Mouse (Mus musculus): ENCODE measurements around the gene Slc12a6. TPM values are rescaled to one million over a fixed set of nuclear protein-coding genes. Genes with fewer than 3 reads are reported as not detected.

Gene Slc12a6
- 51.9 TPM for polyA plus RNA-seq (2017; shearing (Covaris generic))

GRCm38 (mm10) chr2:112265448-112266241 lies at the start of gene Slc12a6:
Slc12a6 (plus strand) TSS chr2:112265825.

GRCm38 (mm10) chr2:112239212-112239934 lies 26.3 kb upstream of the Slc12a6 start, which contains the start of gene Lpcat4:
Lpcat4 (plus strand) TSS chr2:112239468.

GRCm38 (mm10) chr2:112259241-112259962 lies 6.2 kb upstream of the Slc12a6 start, which contains the start of gene Nutm1:
Nutm1 (minus strand) TSS chr2:112259291.

GRCm38 (mm10) chr2:112261748-112262653 lies 3.6 kb upstream of the Slc12a6 start, which contains the start of gene Nop10:
Nop10 (plus strand) TSS chr2:112261926.

GRCm38 (mm10) chr2:112266242-112266592 lies 592 bp downstream of the Slc12a6 start, which contains the start of gene Gm21985:
Gm21985 (plus strand) TSS chr2:112266314.

GRCm38 (mm10) chr2:112367726-112368673 lies 102.4 kb downstream of the Slc12a6 start, which contains the start of gene Emc4:
Emc4 (minus strand) TSS chr2:112368027.

GRCm38 (mm10) chr2:112378973-112379898 lies 113.6 kb downstream of the Slc12a6 start, which contains the start of gene Katnbl1:
Katnbl1 (plus strand) TSS chr2:112379211.

Other genes starting within 250 kb of the Slc12a6 start
- gene Olfr1311, start 241.4 kb upstream of the Slc12a6 start, polyA plus RNA-seq (2017; shearing (Covaris generic)), result not detected
- gene Olfr1312, start 215.6 kb upstream of the Slc12a6 start, polyA plus RNA-seq (2017; shearing (Covaris generic)), result 0.11 TPM
- gene Olfr1313, start 188.0 kb upstream of the Slc12a6 start, polyA plus RNA-seq (2017; shearing (Covaris generic)), result not detected
- gene Olfr1314, start 169.0 kb upstream of the Slc12a6 start, polyA plus RNA-seq (2017; shearing (Covaris generic)), result not detected
- not detected for gene Olfr1315-ps1, start 150.4 kb upstream of the Slc12a6 start, polyA plus RNA-seq (2017; shearing (Covaris generic))
- gene Olfr1316, start 130.8 kb upstream of the Slc12a6 start, polyA plus RNA-seq (2017; shearing (Covaris generic)), result not detected
- gene Olfr1317, start 125.5 kb upstream of the Slc12a6 start, polyA plus RNA-seq (2017; shearing (Covaris generic)), result not detected
- gene Olfr1318, start 111.6 kb upstream of the Slc12a6 start, polyA plus RNA-seq (2017; shearing (Covaris generic)), result not detected
- gene Lpcat4, start 26.4 kb upstream of the Slc12a6 start, polyA plus RNA-seq (2017; shearing (Covaris generic)), result 86.2 TPM
- not detected for gene Nutm1, start 6.5 kb upstream of the Slc12a6 start, polyA plus RNA-seq (2017; shearing (Covaris generic))
- gene Nop10, start 3.9 kb upstream of the Slc12a6 start, polyA plus RNA-seq (2017; shearing (Covaris generic)), result 155 TPM
- gene Gm21985, start 489 bp downstream of the Slc12a6 start, polyA plus RNA-seq (2017; shearing (Covaris generic)), result not detected
- gene Emc4, start 102.2 kb downstream of the Slc12a6 start, polyA plus RNA-seq (2017; shearing (Covaris generic)), result 62.4 TPM
- gene Katnbl1, start 113.4 kb downstream of the Slc12a6 start, polyA plus RNA-seq (2017; shearing (Covaris generic)), result 25.4 TPM
- gene Emc7, start 189.2 kb downstream of the Slc12a6 start, polyA plus RNA-seq (2017; shearing (Covaris generic)), result 17.2 TPM
- not detected for gene Chrm5, start 214.9 kb downstream of the Slc12a6 start, polyA plus RNA-seq (2017; shearing (Covaris generic))
- gene Aven, start 227.1 kb downstream of the Slc12a6 start, polyA plus RNA-seq (2017; shearing (Covaris generic)), result 80.7 TPM

Data from naive thymus-derived CD4-positive, alpha-beta T cell, adult 5 months (primary cell).